Mouse (Mus musculus) liver, postnatal 0 days (tissue): ENCODE measurements at regions not wholly inside any gene's neighbourhood (a gene's known extent, or its start where the extent isn't known, plus 50 kb on each side); places are given as distances from the start of the nearest gene placed in this dataset.

ENCODE experiments used
- CTCF ChIP-seq: sonication (generic); IDR thresholded peaks from 2 replicates; pipeline ENCODE4 v1.5.1; 2016; ENCODE audit warnings: antibody characterized with exemption, low read depth
- EP300 ChIP-seq: IDR thresholded peaks from 2 replicates; pipeline ENCODE4 v1.6.1; 2016; ENCODE audit warnings: antibody characterized with exemption, low read depth, mild to moderate bottlenecking

DNA sequence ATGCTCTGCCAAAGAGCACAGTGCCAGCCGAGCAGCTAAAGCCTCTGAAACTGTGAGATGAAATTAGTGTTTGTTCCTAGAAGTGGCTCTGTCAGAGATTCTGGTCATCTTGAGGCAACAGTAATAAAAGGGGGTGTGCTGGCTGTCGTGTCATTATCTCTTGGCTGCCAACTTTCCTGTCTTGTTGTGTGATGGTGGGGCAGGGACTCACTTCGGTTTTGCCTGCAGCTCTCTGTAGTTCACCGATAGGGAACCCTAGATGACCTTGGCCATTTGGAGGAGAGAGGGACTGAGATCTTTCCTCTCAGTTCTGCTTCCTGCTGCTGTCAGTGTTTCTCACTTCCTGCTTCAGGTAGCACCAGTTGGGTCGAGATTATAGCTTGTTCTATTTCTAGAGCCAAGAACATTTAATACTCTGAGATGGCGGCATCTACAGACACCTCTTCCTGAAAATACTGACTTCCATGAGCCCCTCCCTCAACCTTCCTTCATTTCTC lies 159.8 kb upstream of the Kbtbd8 start:
- no peak for TF ChIP-seq CTCF
- TF ChIP-seq EP300: no peak
